Mouse (Mus musculus) E14TG2a.4 (cell line): ENCODE measurements at regions not wholly inside any gene's neighbourhood (a gene's known extent, or its start where the extent isn't known, plus 50 kb on each side); places are given as distances from the start of the nearest gene placed in this dataset.

ENCODE experiments used
- CTCF ChIP-seq: conservative IDR thresholded peaks from 2 replicates; pipeline ENCODE4 v1.5.1; 2014; ENCODE audit warnings: low read length
- NANOG ChIP-seq: IDR thresholded peaks from 2 replicates; pipeline ENCODE4 v1.6.1; 2014; ENCODE audit warnings: borderline replicate concordance, low read length, mixed read lengths
- POU5F1 ChIP-seq: IDR thresholded peaks from 2 replicates; pipeline ENCODE4 v1.6.1; 2014; ENCODE audit warnings: low read length, borderline replicate concordance

DNA sequence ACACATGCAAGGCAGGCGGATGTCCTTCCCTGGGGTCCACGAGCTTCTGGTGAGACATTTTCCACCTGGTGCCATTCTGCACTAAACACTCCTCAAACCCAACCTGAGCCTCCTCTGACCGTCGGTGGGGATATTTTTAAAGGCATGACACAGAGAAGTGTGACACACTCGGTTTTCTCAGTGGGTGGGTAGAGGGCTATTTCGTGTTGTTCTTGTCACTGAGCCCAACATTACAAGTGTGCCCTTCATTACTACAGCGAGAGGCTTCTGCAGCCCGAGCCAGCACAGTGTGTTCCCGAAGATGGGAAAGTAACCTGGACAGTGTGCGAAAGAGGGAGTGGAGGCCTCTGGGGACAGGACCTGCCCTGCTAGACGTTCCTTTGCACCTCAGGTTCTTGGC is 171.0 kb upstream of the Sox9 start:
- TF ChIP-seq CTCF (no peak), POU5F1 (no peak), NANOG (no peak)
